Mouse (Mus musculus): ENCODE measurements around the gene Pip5kl1. TPM values are rescaled to one million over a fixed set of nuclear protein-coding genes. Genes with fewer than 3 reads are reported as not detected.

The Pip5kl1 gene
- total RNA-seq, 2 experiments from 2014 or later = 8.6 to 10.3 TPM

DNA sequence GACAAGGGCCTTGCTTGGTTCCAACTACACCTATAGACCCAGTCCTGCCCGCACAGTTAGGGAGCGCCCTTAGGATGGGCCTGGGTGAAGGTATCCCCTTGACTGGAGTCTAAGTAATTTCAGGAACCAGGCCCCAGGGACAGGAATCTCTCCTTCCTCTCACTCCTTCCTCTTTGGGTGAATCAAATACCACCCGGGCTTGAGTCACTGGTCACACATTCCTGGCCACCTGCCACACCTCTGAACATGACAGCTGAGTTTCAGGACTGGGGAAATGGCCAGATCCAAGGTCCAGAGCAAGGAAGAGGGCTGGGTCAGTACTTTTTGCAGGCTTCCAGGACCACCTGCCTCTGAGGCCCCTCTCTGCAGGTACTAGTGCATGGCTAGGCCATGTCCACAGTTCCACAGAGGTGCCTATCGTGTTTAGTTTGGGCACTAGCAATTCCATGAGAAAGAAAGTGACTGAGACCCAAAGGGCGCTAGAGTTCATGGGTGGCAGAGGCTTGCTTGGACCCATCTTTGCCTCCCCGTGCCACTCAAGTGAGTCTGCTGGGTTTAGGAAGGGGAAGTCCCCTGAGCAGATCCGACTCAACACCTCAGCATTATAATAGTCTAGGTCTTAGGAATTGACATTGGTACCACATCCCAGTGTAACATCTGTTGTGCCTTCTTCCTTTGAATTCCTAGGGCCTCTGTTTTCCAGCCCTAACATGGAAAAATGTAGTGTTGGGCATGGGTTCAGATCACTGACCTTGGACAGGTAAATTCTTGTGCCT is 26.4 kb upstream of the Pip5kl1 start:
- DNase-seq (ENCODE audit: low spot score in 2 of 2) = no peak

GRCm38 (mm10) chr2:32549171-32549570 is 25.4 kb upstream of the Pip5kl1 start:
- no peak for DNase-seq (ENCODE audit: low spot score in 2 of 2)

- DNase-seq (ENCODE audit: low spot score in 2 of 2) = no peak
These were observed 24.8 kb upstream of the Pip5kl1 start for GRCm38 (mm10) chr2:32549764-32550163.

DNA sequence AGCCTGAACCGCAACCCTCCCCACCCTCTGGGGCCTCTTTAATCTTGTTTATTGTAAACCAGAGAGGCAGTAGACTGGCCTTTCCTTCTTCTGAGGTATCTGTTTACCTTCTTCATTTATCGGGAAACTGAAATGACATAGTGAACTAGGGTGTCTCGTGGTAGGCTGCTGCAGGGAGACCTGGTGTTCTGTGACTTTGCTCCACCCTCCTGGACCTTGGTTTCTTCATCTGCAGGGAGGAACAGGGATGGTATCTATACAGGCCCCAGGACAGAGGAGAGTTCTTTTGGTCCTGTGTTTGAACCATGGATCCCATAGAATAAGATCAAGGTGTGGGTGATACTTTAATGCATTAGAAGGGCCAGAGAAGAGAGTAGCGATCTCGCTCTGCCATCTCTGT is 23.4 kb upstream of the Pip5kl1 start:
- DNase-seq (ENCODE audit: low spot score in 2 of 2) = no peak

GRCm38 (mm10) chr2:32553592-32554148 is 20.9 kb upstream of the Pip5kl1 start:
- no peak for DNase-seq (ENCODE audit: low spot score in 2 of 2)

DNA sequence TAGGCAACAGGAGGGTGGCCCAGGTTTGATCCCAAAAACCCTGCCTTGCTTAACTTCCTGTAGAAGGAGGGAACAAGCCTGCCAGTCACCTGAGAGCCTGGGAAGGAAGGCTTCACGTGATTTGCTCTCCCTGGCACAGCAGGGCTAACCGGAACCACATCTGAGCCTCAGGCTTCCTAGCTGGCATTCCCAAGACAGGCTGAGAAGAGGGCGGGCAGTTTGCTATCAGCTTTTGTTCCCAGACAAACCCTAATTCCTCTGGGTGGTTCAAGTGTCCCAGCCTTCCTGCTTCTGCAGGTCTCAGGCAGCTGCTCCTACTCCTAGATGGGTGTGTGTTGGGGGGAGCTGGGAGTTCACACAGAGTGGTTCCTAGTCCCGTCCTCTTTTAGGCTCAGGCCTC is 19.1 kb upstream of the Pip5kl1 start:
- DNase-seq (ENCODE audit: low spot score in 2 of 2) = no peak

GRCm38 (mm10) chr2:32556019-32556418 is 18.6 kb upstream of the Pip5kl1 start:
- DNase-seq (ENCODE audit: low spot score in 2 of 2) = no peak

DNA sequence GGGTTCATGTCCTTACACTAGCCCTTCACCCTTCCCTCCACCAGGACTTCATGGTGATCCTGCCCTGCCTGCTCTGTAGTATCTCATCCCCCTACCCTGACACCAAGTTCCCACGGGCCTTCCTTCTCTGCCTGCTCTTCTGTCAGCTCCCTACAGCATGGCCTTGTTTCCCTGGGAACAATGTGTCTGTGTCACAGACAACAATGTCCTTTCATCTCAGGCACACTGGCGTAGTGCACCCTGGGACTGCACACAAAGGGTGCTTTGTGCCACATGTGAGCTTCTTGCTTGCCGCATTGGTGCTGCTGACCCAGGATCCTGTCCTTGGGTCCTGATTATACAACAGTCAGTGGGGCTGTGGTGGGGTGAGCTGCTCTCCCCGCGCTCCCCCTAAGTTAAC is 15.0 kb upstream of the Pip5kl1 start:
- no peak for DNase-seq (ENCODE audit: low spot score in 2 of 2)

GRCm38 (mm10) chr2:32566536-32567063 is 8.0 kb upstream of the Pip5kl1 start:
- peak; percentile 68 to 75 for DNase-seq (ENCODE audit: low spot score in 2 of 2)

- DNase-seq (ENCODE audit: low spot score in 2 of 2) = no peak
These were observed 6.4 kb upstream of the Pip5kl1 start for GRCm38 (mm10) chr2:32568149-32568548.

DNA sequence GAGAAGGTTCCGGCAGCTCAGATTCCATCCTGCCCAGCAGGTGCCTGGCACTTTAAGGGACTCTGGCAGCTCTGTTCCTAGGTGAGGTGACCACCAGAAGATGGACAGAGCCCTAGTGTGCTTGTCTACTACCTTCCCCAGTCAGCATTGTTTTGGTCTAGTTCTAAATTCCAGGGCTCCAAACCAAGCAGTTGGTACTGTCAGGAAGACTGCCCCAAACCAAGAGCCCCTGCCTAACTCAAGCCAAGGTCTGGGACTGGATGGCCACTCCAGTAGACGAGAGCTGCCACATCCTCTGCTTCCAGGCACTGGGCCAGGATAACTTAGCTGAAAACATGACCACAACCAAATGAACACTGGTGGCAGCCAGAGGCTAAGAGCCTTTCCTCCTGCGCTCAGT is 5.7 kb upstream of the Pip5kl1 start:
- no peak for DNase-seq (ENCODE audit: low spot score in 2 of 2)

- DNase-seq (ENCODE audit: low spot score in 2 of 2) = peak; percentile 89 to 92
These were observed 3.7 kb upstream of the Pip5kl1 start, which contains the start of gene Dpm2 for GRCm38 (mm10) chr2:32570698-32571494. Dpm2 (plus strand) TSS chr2:32570858.

- no peak for DNase-seq (ENCODE audit: low spot score in 2 of 2)
These were observed 2.4 kb upstream of the Pip5kl1 start for GRCm38 (mm10) chr2:32572196-32572595.

DNA sequence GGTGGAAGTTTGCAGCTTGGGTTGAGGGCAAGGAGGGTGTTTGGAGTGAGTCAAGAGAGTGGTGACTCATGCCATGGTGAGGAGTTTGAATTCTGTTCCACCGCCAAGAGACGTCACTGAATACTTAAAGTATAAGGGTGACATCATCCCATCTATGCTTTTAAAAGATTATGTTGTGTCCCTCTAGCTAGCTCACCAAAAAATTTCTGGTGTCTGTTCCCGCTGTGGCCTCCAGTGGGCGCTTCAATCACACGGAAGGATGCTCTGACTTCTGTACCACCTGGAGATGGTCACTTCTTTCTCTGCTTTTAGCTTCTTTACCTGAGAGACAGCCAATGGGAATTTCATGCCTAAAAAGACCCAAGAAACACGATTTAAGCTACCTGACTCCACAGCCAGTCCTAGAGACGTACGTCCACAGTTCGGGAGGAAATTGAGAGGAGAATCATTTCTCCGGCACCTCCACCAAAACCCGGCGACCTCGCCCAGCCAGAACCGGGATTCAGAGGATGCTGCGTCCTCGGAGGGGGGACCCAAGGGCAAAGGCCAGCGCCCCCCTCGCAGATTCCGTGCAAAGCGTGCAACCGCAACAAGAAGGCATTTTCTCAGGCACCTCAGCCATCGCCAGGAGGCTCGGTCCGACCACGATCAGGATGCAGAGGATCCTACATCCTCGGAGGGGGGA is 446 bp downstream of the Pip5kl1 start:
- peak; percentile 78 to 85 for DNase-seq (ENCODE audit: low spot score in 2 of 2)

- DNase-seq (ENCODE audit: low spot score in 2 of 2) = peak; percentile 71 to 78
These were observed 1.1 kb downstream of the Pip5kl1 start, which contains the start of gene 9430097D07Rik for GRCm38 (mm10) chr2:32575586-32576160. 9430097D07Rik (minus strand) TSS chr2:32575684.

- no peak for DNase-seq (ENCODE audit: low spot score in 2 of 2)
These were observed 1.9 kb downstream of the Pip5kl1 start for GRCm38 (mm10) chr2:32576532-32576931.

GRCm38 (mm10) chr2:32578146-32579046 is 3.8 kb downstream of the Pip5kl1 start:
- DNase-seq (ENCODE audit: low spot score in 2 of 2) = no peak

DNA sequence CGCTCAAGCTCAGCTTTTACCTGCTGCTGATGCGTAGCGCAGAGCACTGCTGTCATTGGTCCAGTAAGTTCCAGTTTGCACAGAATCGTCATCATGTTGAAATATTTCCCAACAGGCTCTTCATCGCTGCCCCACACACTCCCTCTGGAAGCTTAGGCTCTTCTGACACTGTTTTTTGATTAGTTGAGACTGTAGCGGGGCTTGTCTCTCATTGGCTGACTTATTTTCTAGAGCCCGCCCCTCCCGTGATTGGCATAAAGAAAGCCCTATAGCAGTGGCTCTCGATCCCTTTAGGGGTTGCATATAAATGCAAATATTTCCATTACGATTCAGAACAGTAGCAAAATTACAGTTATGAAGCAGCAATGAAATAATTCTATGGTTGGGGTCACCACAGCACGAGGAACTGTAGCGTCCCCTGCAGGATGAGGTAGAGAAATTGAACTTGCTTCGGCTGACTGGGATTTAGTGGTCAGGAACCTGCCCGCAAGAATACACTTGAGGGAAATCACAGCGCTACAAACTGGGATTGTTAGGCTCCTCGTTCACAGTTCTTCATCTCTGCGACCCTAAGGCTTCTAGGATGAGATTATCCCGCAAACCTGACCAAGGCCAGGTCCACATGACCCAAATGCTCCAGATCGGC is 7.0 kb downstream of the Pip5kl1 start:
- peak; percentile 77 to 83 for DNase-seq (ENCODE audit: low spot score in 2 of 2)
